Mouse (Mus musculus) G1E (cell line): ENCODE results near the gene Ddx58. TPM values are rescaled to one million over a fixed set of nuclear protein-coding genes. Genes with fewer than 3 reads are reported as not detected.
A peak's percentile ranks its signal among the peaks of the same experiment; 100 is the strongest.

Experiments
- ATAC-seq: 2 replicates; pipeline ENCODE4 v1.8.0; 2016; ENCODE audit warnings: mild to moderate bottlenecking; ENCODE audit not compliant: insufficient number of reproducible peaks, poor library complexity, low FRiP score, severe bottlenecking; ENCODE audit errors: extremely low read depth
- DNase-seq: peaks from one replicate; pipeline ENCODE4 v3.0.0; 2012; ENCODE audit warnings: low spot score
- H3K27me3 ChIP-seq: 2 replicates; pipeline ENCODE4 v1.6.1; 2012; ENCODE audit warnings: mild to moderate bottlenecking, low read length, inconsistent platforms; ENCODE audit not compliant: insufficient read depth
- H3K36me3 ChIP-seq: replicated peaks from 2 replicates; pipeline ENCODE3; 2012; ENCODE audit warnings: mild to moderate bottlenecking, inconsistent platforms
- H3K4me1 ChIP-seq: 2 replicates; pipeline ENCODE4 v1.6.1; 2012; ENCODE audit warnings: low read depth, low read length, inconsistent platforms, mixed read lengths; ENCODE audit not compliant: insufficient read depth
- H3K4me3 ChIP-seq: 2 replicates; pipeline ENCODE4 v1.5.1; 2012; ENCODE audit warnings: low read depth, mild to moderate bottlenecking, inconsistent platforms, low read length, moderate library complexity, mixed read lengths
- H3K9me3 ChIP-seq: replicated peaks from 2 replicates; pipeline ENCODE4 v1.6.1; 2012; ENCODE audit warnings: inconsistent platforms
- CTCF ChIP-seq: IDR thresholded peaks from 2 replicates; pipeline ENCODE4 v1.5.1; 2012; ENCODE audit warnings: low read depth, low read length, inconsistent platforms, mixed read lengths
- GATA1 ChIP-seq: IDR thresholded peaks from 2 replicates; pipeline ENCODE4 v1.6.1; 2012; ENCODE audit warnings: borderline replicate concordance, low read length, inconsistent platforms, mixed read lengths
- GATA2 ChIP-seq: IDR thresholded peaks from 2 replicates; pipeline ENCODE4 v1.6.1; 2012; ENCODE audit warnings: low read depth, low read length, inconsistent platforms, borderline replicate concordance
- POLR2AphosphoS5 ChIP-seq: IDR thresholded peaks from 2 replicates; pipeline ENCODE4 v1.6.1; 2012; ENCODE audit warnings: low read depth, low read length, inconsistent platforms; ENCODE audit not compliant: insufficient replicate concordance
- TAL1 ChIP-seq: conservative IDR thresholded peaks from 2 replicates; pipeline ENCODE4 v1.6.1; 2012; ENCODE audit warnings: low read depth, low read length, inconsistent platforms, mixed read lengths
- polyA plus RNA-seq: library from polyadenylated mRNA; stranded (reverse); fragments of >175 nt; gene quantifications from 2 replicates; pipeline ENCODE4 v1.2.3, GENCODE M21; 2012
- total RNA-seq, 2 experiments: library from RNA; stranded (forward) in 1 of 2; stranded (reverse) in 1 of 2; fragments of 200-1000 nt in 1 of 2; fragments of >200 nt in 1 of 2; fragmentation: Nextera tagmentation in 1 of 2; gene quantifications; 2 replicates each; pipeline ENCODE4 v1.2.3; 2014 to 2017

Ddx58 gene
- total and polyA plus RNA-seq, 3 experiments = 0.68 to 29.2 (median 16.1) TPM

GRCm38 (mm10) chr4:40192246-40192645, 47.4 kb downstream of the Ddx58 start:
- peaks cover 9% of the 10 kb centered on the region; the same call in 1 of the 2 replicates for H3K4me1 ChIP-seq
- H3K4me3 ChIP-seq = no peak overlapping the region
- ATAC-seq = no peak
- peaks cover 96% of the 10 kb centered on the region for H3K36me3 ChIP-seq
- H3K27me3 ChIP-seq = no peaks in the 10 kb centered on the region
- TF ChIP-seq CTCF (no peak), POLR2AphosphoS5 (no peak), GATA2 (no peak), TAL1 (no peak), GATA1 (no peak)
- no peak for DNase-seq
- H3K9me3 ChIP-seq = no peaks in the 10 kb centered on the region

GRCm38 (mm10) chr4:40187956-40188355, 51.7 kb downstream of the Ddx58 start:
- Histone ChIP-seq H3K9me3 (no peaks in the 10 kb centered on the region), H3K36me3 (peaks cover 99% of the 10 kb centered on the region), H3K4me3 (no peak overlapping the region), H3K27me3 (no peaks in the 10 kb centered on the region), H3K4me1 (peaks cover 26% of the 10 kb centered on the region)
- TF ChIP-seq TAL1 = no peak
- no peak for TF ChIP-seq GATA2
- no peak for TF ChIP-seq GATA1
- no peak for DNase-seq
- ATAC-seq = no peak

DNA sequence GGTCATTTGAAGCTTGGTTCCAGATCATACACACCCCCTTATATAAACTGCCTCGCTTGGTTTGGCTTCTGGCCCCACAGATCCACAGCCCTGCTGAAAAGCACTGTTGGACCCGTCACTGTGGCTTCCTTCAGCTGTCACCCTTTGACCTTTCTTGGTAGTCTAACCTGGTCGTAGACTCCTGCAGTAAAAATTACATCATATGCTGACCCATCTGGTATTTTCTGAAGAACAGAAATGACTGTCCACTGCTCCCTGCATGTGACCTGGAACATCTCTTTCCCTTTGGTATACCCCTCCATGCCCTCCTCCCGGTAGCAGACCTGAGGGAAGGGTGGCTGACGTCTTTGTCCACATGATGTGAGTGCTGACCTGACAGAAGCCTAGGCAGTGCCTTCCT, 55.2 kb downstream of the Ddx58 start:
- ATAC-seq (no peak), DNase-seq (no peak)
- TF ChIP-seq CTCF = no peak
- TF ChIP-seq POLR2AphosphoS5 = no peak
- TF ChIP-seq TAL1 = no peak
- no peak for TF ChIP-seq GATA2
- TF ChIP-seq GATA1 = no peak
- peaks cover 98% of the 10 kb centered on the region for H3K36me3 ChIP-seq
- no peaks in the 10 kb centered on the region for H3K9me3 ChIP-seq
- H3K4me3 ChIP-seq = no peak overlapping the region
- no peaks in the 10 kb centered on the region for H3K27me3 ChIP-seq
- H3K4me1 ChIP-seq = peaks cover 51% of the 10 kb centered on the region

DNA sequence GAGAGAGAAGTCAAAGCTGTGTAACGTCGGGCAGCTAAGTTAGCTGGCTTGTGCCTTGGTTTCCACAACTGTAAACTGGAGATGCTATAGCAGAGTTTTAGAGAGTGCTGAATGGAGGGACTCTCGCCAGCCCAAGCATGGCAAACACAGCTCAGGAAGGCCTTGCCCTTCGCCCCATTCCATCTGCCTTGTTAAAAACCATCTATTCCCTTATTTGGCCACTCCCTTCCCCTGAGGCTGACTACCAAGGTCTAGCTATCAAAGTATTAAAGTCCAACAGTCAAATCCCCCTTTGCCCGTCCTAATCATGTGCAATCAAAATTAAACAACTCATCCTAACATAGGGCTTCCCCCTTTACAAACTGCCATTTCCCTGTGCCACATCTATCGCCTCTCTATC, 55.8 kb downstream of the Ddx58 start:
- no peak for ATAC-seq
- Histone ChIP-seq H3K27me3 (no peaks in the 10 kb centered on the region), H3K4me3 (no peak overlapping the region), H3K36me3 (peaks cover 95% of the 10 kb centered on the region), H3K4me1 (peaks cover 56% of the 10 kb centered on the region), H3K9me3 (no peaks in the 10 kb centered on the region)
- no peak for TF ChIP-seq TAL1
- TF ChIP-seq GATA1 = no peak
- no peak for TF ChIP-seq CTCF
- no peak for TF ChIP-seq GATA2
- TF ChIP-seq POLR2AphosphoS5 = no peak
- no peak for DNase-seq

- Histone ChIP-seq H3K4me3 (no peak overlapping the region), H3K36me3 (peaks cover 93% of the 10 kb centered on the region), H3K27me3 (no peaks in the 10 kb centered on the region), H3K9me3 (no peaks in the 10 kb centered on the region), H3K4me1 (peaks cover 65% of the 10 kb centered on the region)
- DNase-seq (peak; percentile 44), ATAC-seq (no peak)
- TF ChIP-seq GATA1 (no peak), CTCF (peak; percentile 69)
These were observed 56.8 kb downstream of the Ddx58 start for GRCm38 (mm10) chr4:40182651-40183320.

DNA sequence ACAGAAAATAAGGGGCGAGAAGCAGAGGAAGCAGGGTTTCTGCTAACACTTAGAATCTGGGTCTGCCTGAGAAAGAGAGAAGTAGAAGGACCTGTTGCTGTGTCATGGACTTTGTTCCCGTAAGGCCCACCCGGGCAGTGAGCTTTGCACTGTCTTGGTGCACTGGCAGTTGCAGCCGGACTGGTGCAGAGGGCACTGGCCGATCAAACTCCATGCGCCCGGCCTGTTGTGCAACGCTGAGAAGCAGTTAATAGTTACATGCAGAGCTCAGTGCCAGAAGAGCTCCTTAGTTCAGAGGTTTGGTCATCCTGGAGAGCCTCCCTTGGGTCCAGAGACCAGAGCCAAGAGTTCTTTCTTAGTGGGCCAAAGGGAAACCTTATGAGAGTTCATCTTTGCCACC, 57.9 kb downstream of the Ddx58 start:
- H3K4me3 ChIP-seq = peak overlapping the region; percentile 50; the same call in 1 of the 2 replicates
- H3K27me3 ChIP-seq = no peaks in the 10 kb centered on the region
- DNase-seq = no peak
- H3K4me1 ChIP-seq = peaks cover 72% of the 10 kb centered on the region
- peaks cover 91% of the 10 kb centered on the region for H3K36me3 ChIP-seq
- no peak for ATAC-seq
- TF ChIP-seq TAL1 (no peak), GATA2 (no peak), GATA1 (no peak), CTCF (no peak), POLR2AphosphoS5 (no peak)
- no peaks in the 10 kb centered on the region for H3K9me3 ChIP-seq

- peaks cover 91% of the 10 kb centered on the region for H3K36me3 ChIP-seq
- ATAC-seq (no peak), DNase-seq (no peak)
- peaks cover 78% of the 10 kb centered on the region for H3K4me1 ChIP-seq
- TF ChIP-seq CTCF (no peak), GATA1 (no peak), POLR2AphosphoS5 (no peak), GATA2 (no peak), TAL1 (no peak)
- peak overlapping the region; percentile 68 for H3K4me3 ChIP-seq
- no peaks in the 10 kb centered on the region for H3K27me3 ChIP-seq
- H3K9me3 ChIP-seq = no peaks in the 10 kb centered on the region
These were observed 59.6 kb downstream of the Ddx58 start for GRCm38 (mm10) chr4:40180046-40180445.
